Mouse (Mus musculus): ENCODE results near the gene Cd72. TPM values are rescaled to one million over a fixed set of nuclear protein-coding genes. Genes with fewer than 3 reads are reported as not detected.

Cd72 gene
- 7.9 and 12.9 TPM in 2 replicates for polyA plus RNA-seq (2014; fragmentation: Nextera tagmentation; extraction: Ambion mirVana)

- Histone ChIP-seq H3K4me2 (ENCODE audit: low read length) (peak within 1 kb of the TSS; percentile 47), H3K4me1 (ENCODE audit: control insufficient read depth, insufficient read depth, low read length) (peaks cover 11% of the 10 kb centered on the region; the same call in 1 of the 2 replicates), H3K27me3 (ENCODE audit: control insufficient read depth, insufficient read depth, low read length) (no peaks in the 10 kb centered on the region), H3K4me3 (replicated peaks; ENCODE audit: low read depth, low read length) (peak within 1 kb of the TSS; percentile 10; the same call in 1 of the 2 replicates), H3K9ac (replicated peaks; ENCODE audit: low read length) (0 out of 2 replicates have a peak within 1 kb of the TSS, but pooled peaks have one; percentile 16), H3K27ac (replicated peaks; ENCODE audit: low read depth, low read length) (no peak within 1 kb of the TSS), H3K9me3 (ENCODE audit: control insufficient read depth, low read length) (no peaks in the 10 kb centered on the region), H3K36me3 (ENCODE audit: control insufficient read depth, insufficient read depth, low read length) (no peaks in the 10 kb centered on the region)
- WGBS = 33% methylated on average over 20 of the region's 20 CpGs
- ATAC-seq (ENCODE audit: low FRiP score, low TSS enrichment) (no peak), DNase-seq (no peak)
Measured at GRCm38 (mm10) chr4:43454041-43454836, at the start of gene Cd72. Gene Cd72 (minus strand): TSS chr4:43454628.

GRCm38 (mm10) chr4:43503506-43503905, 49.1 kb upstream of the Cd72 start:
- no peak overlapping the region for H3K4me2 ChIP-seq (ENCODE audit: low read length)
- H3K9me3 ChIP-seq (ENCODE audit: control insufficient read depth, low read length) = no peaks in the 10 kb centered on the region
- no peak overlapping the region for H3K9ac ChIP-seq (replicated peaks; ENCODE audit: low read length)
- ATAC-seq (ENCODE audit: low FRiP score, low TSS enrichment) = no peak
- no peak overlapping the region for H3K27ac ChIP-seq (replicated peaks; ENCODE audit: low read depth, low read length)
- no peaks in the 10 kb centered on the region; the same call in 1 of the 2 replicates for H3K27me3 ChIP-seq (ENCODE audit: control insufficient read depth, insufficient read depth, low read length)
- no peaks in the 10 kb centered on the region for H3K36me3 ChIP-seq (ENCODE audit: control insufficient read depth, insufficient read depth, low read length)
- peaks cover 6% of the 10 kb centered on the region for H3K4me1 ChIP-seq (ENCODE audit: control insufficient read depth, insufficient read depth, low read length)
- DNase-seq = no peak
- no peak overlapping the region for H3K4me3 ChIP-seq (replicated peaks; ENCODE audit: low read depth, low read length)
- WGBS = 82% methylated on average over 6 of the region's 6 CpGs

GRCm38 (mm10) chr4:43503041-43503440, 48.6 kb upstream of the Cd72 start:
- H3K27ac ChIP-seq (replicated peaks; ENCODE audit: low read depth, low read length) = no peak overlapping the region
- no peak overlapping the region for H3K4me3 ChIP-seq (replicated peaks; ENCODE audit: low read depth, low read length)
- H3K9me3 ChIP-seq (ENCODE audit: control insufficient read depth, low read length) = no peaks in the 10 kb centered on the region
- 65% methylated on average over 2 of the region's 2 CpGs for WGBS
- peaks cover 4% of the 10 kb centered on the region; the same call in 1 of the 2 replicates for H3K4me1 ChIP-seq (ENCODE audit: control insufficient read depth, insufficient read depth, low read length)
- no peaks in the 10 kb centered on the region for H3K36me3 ChIP-seq (ENCODE audit: control insufficient read depth, insufficient read depth, low read length)
- H3K4me2 ChIP-seq (ENCODE audit: low read length) = no peak overlapping the region
- DNase-seq = no peak
- no peak for ATAC-seq (ENCODE audit: low FRiP score, low TSS enrichment)
- H3K27me3 ChIP-seq (ENCODE audit: control insufficient read depth, insufficient read depth, low read length) = no peaks in the 10 kb centered on the region; the same call in 1 of the 2 replicates
- no peak overlapping the region for H3K9ac ChIP-seq (replicated peaks; ENCODE audit: low read length)

- peak; percentile 86 for ATAC-seq (ENCODE audit: low FRiP score, low TSS enrichment)
- H3K27me3 ChIP-seq (ENCODE audit: control insufficient read depth, insufficient read depth, low read length) = no peaks in the 10 kb centered on the region
- 7% methylated on average over 50 of the region's 50 CpGs for WGBS
- H3K36me3 ChIP-seq (ENCODE audit: control insufficient read depth, insufficient read depth, low read length) = no peaks in the 10 kb centered on the region
- DNase-seq = peak; percentile 95
- H3K9me3 ChIP-seq (ENCODE audit: control insufficient read depth, low read length) = no peaks in the 10 kb centered on the region
- peak within 1 kb of the TSS; percentile 86 for H3K4me2 ChIP-seq (ENCODE audit: low read length)
- H3K27ac ChIP-seq (replicated peaks; ENCODE audit: low read depth, low read length) = no peak within 1 kb of the TSS
- peak within 1 kb of the TSS; percentile 48; the same call in 1 of the 2 replicates for H3K9ac ChIP-seq (replicated peaks; ENCODE audit: low read length)
- peaks cover 9% of the 10 kb centered on the region for H3K4me1 ChIP-seq (ENCODE audit: control insufficient read depth, insufficient read depth, low read length)
- peak within 1 kb of the TSS; percentile 46 for H3K4me3 ChIP-seq (replicated peaks; ENCODE audit: low read depth, low read length)
Measured at GRCm38 (mm10) chr4:43499407-43500333, 45.2 kb upstream of the Cd72 start, which contains the start of gene Arhgef39. Gene Arhgef39 (minus strand): TSS chr4:43499695.

GRCm38 (mm10) chr4:43498983-43499382, 44.6 kb upstream of the Cd72 start:
- peak; percentile 47 for DNase-seq
- no peak for ATAC-seq (ENCODE audit: low FRiP score, low TSS enrichment)
- 11% methylated on average over 8 of the region's 8 CpGs for WGBS
- Histone ChIP-seq H3K9ac (replicated peaks; ENCODE audit: low read length) (peak overlapping the region; percentile 48; the same call in 1 of the 2 replicates), H3K4me2 (ENCODE audit: low read length) (peak overlapping the region; percentile 86), H3K9me3 (ENCODE audit: control insufficient read depth, low read length) (no peaks in the 10 kb centered on the region), H3K36me3 (ENCODE audit: control insufficient read depth, insufficient read depth, low read length) (no peaks in the 10 kb centered on the region), H3K4me3 (replicated peaks; ENCODE audit: low read depth, low read length) (peak overlapping the region; percentile 46), H3K27ac (replicated peaks; ENCODE audit: low read depth, low read length) (no peak overlapping the region), H3K4me1 (ENCODE audit: control insufficient read depth, insufficient read depth, low read length) (peaks cover 16% of the 10 kb centered on the region), H3K27me3 (ENCODE audit: control insufficient read depth, insufficient read depth, low read length) (no peaks in the 10 kb centered on the region)

- Histone ChIP-seq H3K27me3 (ENCODE audit: control insufficient read depth, insufficient read depth, low read length) (no peaks in the 10 kb centered on the region), H3K27ac (replicated peaks; ENCODE audit: low read depth, low read length) (no peak overlapping the region), H3K36me3 (ENCODE audit: control insufficient read depth, insufficient read depth, low read length) (no peaks in the 10 kb centered on the region), H3K4me3 (replicated peaks; ENCODE audit: low read depth, low read length) (no peak overlapping the region), H3K9ac (replicated peaks; ENCODE audit: low read length) (no peak overlapping the region), H3K4me1 (ENCODE audit: control insufficient read depth, insufficient read depth, low read length) (peaks cover 17% of the 10 kb centered on the region), H3K9me3 (ENCODE audit: control insufficient read depth, low read length) (no peaks in the 10 kb centered on the region), H3K4me2 (ENCODE audit: low read length) (peak overlapping the region; percentile 86)
- DNase-seq (no peak), ATAC-seq (ENCODE audit: low FRiP score, low TSS enrichment) (no peak)
- WGBS = 77% methylated on average over 4 of the region's 4 CpGs
Measured at GRCm38 (mm10) chr4:43497946-43498345, 43.5 kb upstream of the Cd72 start.

GRCm38 (mm10) chr4:43497405-43497804, 43.0 kb upstream of the Cd72 start:
- H3K27me3 ChIP-seq (ENCODE audit: control insufficient read depth, insufficient read depth, low read length) = no peaks in the 10 kb centered on the region
- H3K9me3 ChIP-seq (ENCODE audit: control insufficient read depth, low read length) = no peaks in the 10 kb centered on the region
- WGBS = 97% methylated on average over 8 of the region's 8 CpGs
- H3K36me3 ChIP-seq (ENCODE audit: control insufficient read depth, insufficient read depth, low read length) = no peaks in the 10 kb centered on the region
- H3K4me1 ChIP-seq (ENCODE audit: control insufficient read depth, insufficient read depth, low read length) = peaks cover 17% of the 10 kb centered on the region
- ATAC-seq (ENCODE audit: low FRiP score, low TSS enrichment) (no peak), DNase-seq (no peak)
- no peak overlapping the region for H3K4me3 ChIP-seq (replicated peaks; ENCODE audit: low read depth, low read length)
- H3K9ac ChIP-seq (replicated peaks; ENCODE audit: low read length) = no peak overlapping the region
- H3K27ac ChIP-seq (replicated peaks; ENCODE audit: low read depth, low read length) = no peak overlapping the region
- H3K4me2 ChIP-seq (ENCODE audit: low read length) = no peak overlapping the region

GRCm38 (mm10) chr4:43496587-43496986, 42.2 kb upstream of the Cd72 start:
- WGBS = 35% methylated on average over 6 of the region's 6 CpGs
- peaks cover 17% of the 10 kb centered on the region for H3K4me1 ChIP-seq (ENCODE audit: control insufficient read depth, insufficient read depth, low read length)

More at GRCm38 (mm10) chr4:43496587-43496986, 42.2 kb upstream of the Cd72 start:
- Histone ChIP-seq H3K36me3 (ENCODE audit: control insufficient read depth, insufficient read depth, low read length) (no peaks in the 10 kb centered on the region), H3K4me2 (ENCODE audit: low read length) (no peak overlapping the region), H3K4me3 (replicated peaks; ENCODE audit: low read depth, low read length) (no peak overlapping the region), H3K27me3 (ENCODE audit: control insufficient read depth, insufficient read depth, low read length) (no peaks in the 10 kb centered on the region), H3K27ac (replicated peaks; ENCODE audit: low read depth, low read length) (no peak overlapping the region), H3K9me3 (ENCODE audit: control insufficient read depth, low read length) (no peaks in the 10 kb centered on the region), H3K9ac (replicated peaks; ENCODE audit: low read length) (no peak overlapping the region)
- ATAC-seq (ENCODE audit: low FRiP score, low TSS enrichment) (no peak), DNase-seq (no peak)
